Mouse (Mus musculus): ENCODE results near the gene Guca1b.
"Not testable (repeated sequence)": the region's sequence is repeated elsewhere in the genome, so short reads cannot be mapped to it uniquely, and the experiment has no call there.

Gene Guca1b

DNA sequence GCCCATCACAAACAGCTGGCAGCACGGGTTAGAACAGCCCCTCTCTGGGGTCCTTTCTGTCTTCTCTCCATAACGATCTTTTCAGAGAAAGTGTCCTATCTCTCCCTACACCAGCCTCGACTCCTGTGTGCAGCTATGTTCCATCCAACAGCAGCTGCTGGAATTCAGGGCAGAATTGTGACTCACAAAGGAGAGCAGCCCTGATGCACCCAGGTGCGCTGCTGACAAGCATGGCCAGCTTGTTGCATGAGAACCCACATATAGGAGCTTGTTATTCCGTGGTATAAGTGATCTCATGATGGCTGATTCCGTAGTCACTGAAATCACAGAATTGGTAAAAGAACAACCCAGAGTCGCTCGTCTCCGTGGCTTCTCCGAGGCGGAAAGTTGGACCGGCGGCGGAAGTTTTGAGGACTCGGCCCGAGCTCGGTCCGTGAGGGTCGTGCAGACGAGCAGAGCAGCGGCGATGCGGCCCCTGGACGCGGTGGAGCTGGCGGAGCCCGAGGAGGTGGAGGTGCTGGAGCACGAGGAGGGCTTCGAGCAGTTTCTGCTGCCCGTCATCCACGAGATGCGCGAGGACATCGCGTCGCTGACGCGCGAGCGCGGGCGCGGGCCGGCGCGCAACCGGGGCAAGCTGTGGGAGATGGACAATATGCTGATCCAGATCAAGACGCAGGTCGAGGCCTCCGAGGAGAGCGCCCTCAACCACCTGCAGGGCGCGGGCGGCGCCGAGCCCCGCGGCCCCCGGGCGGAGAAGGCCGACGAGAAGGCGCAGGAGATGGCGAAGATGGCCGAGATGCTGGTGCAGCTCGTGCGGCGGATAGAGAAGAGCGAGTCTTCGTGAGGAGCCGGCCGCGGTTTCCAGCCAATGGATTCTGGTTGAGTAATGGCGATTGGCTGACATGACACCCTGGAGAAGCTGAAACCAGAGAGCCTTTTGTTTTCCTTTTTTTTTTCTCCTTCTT lies 25.0 kb downstream of the Guca1b start:
- not testable (repeated sequence) for DNase-seq (ENCODE audit: low spot score)

DNA sequence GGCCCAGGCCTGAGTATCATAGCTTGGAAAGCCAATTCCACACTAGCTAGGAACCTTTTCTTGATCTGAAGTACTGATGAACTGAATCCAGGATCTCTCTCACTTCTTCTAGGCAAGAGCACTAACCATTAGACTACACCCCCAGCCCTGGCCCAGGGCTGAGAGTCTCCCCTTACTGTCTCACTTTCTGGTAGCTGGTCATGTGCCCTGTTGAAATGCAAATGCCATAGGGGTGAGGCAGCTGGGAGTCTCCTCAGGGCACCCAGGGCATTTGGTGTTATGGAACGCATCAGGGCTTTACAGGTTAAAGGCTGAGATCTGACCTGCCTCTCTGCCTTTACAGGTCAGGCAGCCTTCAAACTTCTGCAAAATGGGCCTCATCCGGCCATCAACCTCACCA lies 35.0 kb downstream of the Guca1b start:
- DNase-seq (ENCODE audit: low spot score) = no peak

DNA sequence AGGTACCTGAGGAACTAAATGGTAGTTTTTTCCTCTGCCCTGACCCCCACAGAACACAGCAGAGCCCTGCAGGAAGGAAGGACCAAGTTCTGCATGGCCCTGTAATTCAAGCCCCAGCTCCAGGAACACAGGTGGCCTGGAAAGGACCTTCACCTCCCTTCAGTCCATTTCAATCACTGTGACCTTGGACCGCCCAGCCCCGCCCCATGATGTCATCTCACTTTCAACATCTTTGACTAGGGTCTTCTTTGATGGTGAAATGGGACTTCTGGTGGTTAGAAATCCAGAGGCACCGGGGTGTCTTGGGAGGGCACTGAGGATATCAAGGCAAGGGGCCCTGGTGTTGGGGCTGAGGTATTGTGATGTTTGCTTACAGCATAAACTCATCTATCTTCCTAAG lies 36.4 kb downstream of the Guca1b start:
- DNase-seq (ENCODE audit: low spot score) = no peak

DNA sequence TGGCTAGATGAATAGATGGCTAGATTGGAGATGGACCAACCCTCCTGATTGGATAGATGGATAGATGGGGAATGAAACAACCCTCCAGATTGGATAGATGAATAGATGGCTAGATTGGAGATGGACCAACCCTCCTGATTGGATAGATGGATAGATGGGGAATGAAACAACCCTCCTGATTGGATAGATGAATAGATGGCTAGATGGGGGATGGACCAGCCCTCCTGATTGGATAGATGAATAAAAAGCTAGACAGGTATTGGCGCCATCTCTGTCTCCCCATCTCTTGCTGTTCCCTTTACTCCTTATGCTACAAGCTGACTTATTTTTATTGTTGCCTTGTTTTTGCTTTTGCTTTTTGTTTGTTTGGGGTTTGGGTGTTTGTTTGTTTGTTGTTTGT lies 37.4 kb downstream of the Guca1b start:
- DNase-seq (ENCODE audit: low spot score) = not testable (repeated sequence)

DNA sequence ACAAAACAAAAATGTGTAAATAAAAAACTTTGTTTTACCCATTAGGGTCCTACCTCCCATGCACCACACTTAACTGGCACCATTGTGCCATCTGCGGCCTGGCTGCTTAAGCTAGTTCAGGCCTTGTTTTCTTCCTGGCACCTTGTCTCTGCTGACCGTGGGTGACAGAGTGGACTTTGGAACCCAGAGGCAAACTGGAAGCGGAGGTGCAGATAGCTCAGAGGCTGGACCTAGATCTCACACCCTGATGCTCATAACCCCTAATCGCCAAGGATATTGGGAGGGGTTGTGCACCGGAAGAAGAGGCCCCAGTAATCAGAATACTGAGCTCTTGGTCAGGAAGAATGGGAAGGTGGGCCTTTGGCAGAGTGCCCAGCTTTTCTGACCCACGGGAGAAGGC lies 39.0 kb downstream of the Guca1b start:
- DNase-seq (ENCODE audit: low spot score) = no peak

DNA sequence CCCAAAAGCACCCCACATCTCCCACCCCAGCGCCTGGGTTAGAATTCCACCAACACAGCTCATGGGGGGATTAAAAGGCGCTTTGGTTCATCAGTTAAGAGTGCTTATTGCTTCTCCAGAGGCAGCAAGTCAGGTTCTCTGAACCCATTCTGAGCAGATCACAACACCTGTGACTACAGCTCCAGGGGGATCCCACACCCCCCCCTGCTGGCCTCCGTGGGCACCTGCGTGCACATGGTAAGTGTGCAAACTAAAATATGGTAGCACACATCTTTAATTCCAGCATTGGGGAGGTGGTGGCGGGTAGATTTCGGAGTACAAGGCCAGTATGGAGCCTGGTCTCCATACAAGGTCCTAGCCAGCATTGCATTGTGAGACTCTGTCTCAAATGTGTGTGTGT lies 42.1 kb downstream of the Guca1b start:
- DNase-seq (ENCODE audit: low spot score) = no peak

DNA sequence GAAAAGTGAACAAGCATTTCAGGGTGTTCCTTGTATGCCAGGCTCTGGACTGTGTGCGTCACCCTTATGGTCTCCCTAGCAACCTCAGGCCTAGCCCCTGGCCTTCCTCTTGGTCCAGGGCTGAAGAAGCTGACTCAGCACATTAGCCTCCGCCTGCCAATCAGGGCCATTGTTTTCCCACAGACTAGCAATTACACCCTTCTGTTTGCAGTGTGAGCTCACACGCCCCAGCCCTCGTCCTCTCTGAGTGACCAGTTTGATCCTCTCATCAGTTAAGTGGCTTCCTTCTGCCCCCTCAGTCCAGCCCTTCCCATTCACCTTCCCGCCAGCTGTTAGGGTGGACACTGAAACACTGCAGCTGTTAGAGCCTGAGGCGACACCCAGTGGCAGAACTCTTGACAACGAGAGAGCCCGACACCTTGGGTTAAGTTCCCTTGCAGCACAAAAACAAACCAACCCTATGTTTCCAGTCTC lies 43.7 kb downstream of the Guca1b start:
- DNase-seq (ENCODE audit: low spot score) = no peak

DNA sequence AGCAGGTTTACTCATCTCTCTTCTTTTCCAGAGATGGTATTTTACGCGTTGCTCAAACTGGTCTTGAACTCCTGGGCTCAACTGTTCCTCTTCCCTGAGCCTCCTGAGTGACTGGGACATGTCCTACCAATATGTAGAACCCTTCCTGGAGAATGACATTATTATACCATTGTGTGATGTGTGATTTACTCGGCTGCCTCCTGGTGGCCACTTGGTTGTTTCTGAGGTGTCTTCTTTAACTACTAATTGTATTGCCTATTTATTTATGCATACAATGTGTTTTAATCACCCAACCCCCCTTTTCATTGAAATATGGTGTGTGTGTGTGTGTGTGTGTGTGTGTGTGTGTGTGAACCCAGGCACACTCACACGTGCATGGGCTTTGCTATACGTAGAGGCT lies 45.6 kb downstream of the Guca1b start:
- DNase-seq (ENCODE audit: low spot score) = no peak

DNA sequence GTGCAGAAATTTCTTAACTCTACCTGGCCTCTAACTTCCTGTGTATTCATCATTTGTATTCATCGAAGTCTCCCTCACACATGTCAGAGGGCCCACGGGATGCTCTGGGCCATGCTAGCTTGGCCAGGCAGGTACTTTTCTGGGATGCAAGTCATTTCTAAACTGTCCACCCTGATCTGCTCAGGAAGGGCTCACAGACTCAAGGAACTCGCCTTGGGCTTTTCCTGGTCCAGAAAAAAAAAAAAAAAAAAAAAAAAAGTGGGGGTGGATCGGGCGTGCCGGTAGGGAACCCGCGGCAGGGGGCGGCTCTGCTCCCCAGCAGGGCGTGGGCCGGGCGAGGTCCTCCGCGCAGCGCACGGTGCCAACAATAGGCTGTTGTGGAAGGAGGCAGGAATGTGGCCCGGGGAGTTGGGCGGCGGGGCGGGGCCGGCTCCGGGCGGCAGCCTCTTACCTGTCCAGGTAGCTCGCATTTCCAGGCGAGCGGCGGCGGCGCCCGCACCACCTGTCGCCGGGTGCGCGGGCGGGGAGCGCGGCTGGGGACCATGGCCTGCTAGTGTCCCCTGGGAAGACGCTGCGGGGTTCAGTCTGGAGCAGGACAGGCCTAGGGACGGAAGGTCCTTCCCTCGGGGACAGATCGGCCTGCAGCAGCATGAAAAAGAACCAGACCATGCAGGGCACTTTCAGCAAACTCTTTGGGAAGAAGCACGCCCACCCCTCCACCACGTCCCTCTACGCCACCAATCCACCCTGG lies 51.1 kb downstream of the Guca1b start, which contains the start of gene AI661453:
Gene AI661453 (plus strand): TSS at position 460 of the 751 bp plus-strand sequence.
- DNase-seq (ENCODE audit: low spot score) = no peak

DNA sequence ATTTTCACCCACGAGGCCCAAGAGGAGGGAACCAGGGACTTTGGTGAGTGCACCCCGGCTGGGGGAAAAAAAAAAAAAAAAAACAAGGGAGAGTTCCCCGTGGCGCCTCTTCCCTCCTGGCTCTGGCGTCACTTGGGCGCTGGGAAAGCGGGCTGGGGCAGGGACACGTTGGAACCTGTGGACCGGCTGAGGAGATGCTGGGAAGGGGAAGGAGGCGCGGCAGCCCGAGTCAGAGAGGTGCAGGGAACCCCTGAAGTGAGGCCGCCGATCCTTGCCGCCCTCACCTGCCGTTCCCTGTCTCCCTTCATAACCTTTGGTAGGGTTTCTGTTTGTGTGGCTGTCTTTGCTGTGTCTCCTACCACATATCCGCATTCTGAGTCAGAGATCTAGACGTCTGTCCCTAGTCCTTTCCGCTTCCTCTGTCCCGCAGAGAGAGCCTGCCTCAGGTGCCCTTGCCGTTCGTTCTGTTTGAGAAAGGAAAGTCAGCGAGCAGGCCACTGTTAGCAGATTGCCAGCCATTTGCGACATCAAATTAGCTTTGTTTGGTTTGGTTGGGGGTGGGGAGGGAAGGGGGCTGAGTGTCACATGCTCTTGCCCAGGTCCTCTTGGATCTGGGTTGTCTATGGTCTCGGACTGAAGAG lies 51.8 kb downstream of the Guca1b start, which contains the start of gene 1700001C19Rik:
Gene 1700001C19Rik (minus strand): TSS at position 470 of the 641 bp plus-strand sequence.
- no peak for DNase-seq (ENCODE audit: low spot score)

DNA sequence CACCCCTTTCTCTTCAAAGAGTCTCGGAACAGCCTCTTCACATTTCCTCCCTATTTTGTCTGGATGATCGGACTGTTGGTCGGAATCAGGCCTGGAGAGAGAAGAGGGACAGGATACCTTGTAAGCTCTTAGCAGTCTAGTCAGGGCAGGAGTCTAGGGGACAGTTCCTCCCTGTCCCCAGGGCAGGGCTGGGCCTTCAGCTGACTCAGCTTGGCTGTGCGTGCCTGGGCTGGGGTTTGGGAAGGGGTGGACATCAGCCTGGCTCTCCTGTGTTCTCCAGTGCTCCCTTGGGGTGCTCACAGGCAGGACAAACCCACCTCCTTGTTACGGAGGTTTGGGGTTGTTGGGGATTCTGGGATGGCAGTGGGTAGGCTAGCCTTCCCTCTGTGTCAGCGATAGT lies 53.4 kb downstream of the Guca1b start:
- DNase-seq (ENCODE audit: low spot score) = no peak

DNA sequence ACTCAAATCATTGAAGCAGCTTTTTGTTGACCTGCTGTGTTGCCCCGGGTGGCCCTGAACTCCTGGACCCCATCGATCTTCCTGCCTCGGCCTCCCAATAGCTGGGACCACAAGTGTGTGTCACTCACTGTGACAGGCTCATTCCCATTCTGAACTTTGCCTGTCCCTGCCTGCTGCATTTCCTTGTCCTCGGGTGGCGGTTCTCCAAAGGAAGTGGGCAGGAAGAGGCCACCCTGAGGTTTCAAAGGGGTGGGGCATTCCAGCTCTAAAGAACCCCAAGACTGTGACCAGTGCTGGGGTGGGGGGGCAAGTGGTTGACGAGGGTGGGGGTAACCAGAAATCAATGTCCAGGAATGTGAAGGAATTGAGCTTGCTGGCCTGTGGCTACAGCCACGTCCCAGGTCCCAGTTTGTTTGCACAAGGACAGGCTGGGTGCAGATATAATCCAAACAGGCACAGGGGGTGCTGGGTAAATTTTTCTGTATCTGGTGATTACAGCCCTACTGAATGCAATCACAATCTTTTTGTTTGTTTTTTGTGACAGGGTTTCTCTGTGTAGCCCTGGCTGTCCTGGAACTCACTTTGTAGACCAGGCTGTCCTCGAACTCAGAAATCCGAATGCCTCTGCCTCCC lies 54.3 kb downstream of the Guca1b start:
- no peak for DNase-seq (ENCODE audit: low spot score)

DNA sequence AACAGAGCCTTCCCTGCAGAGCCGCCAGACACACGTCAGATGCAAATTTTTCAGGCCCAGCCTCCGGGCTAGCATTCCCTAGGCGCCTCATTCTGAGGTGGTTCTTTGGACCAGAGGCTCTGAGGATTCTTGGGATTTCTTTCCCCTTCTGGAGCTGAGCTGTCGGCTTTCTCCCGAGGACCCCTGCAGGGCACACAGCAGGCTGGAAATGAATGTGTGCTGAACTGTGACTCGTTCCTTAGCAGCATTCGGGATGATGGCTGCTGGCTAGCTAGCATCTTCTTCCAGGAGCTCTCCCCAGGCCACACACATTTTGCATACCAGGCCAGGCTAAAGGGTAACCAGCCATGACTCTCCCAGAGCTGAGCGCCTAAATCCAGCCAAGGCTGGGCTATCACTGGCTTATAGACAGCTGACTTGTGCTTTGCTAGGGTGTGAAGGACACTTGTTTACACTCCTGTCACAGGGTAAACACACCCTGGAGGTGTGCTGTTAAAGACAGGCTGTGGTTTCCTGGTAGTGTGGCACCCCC lies 55.2 kb downstream of the Guca1b start:
- DNase-seq (ENCODE audit: low spot score) = no peak

DNA sequence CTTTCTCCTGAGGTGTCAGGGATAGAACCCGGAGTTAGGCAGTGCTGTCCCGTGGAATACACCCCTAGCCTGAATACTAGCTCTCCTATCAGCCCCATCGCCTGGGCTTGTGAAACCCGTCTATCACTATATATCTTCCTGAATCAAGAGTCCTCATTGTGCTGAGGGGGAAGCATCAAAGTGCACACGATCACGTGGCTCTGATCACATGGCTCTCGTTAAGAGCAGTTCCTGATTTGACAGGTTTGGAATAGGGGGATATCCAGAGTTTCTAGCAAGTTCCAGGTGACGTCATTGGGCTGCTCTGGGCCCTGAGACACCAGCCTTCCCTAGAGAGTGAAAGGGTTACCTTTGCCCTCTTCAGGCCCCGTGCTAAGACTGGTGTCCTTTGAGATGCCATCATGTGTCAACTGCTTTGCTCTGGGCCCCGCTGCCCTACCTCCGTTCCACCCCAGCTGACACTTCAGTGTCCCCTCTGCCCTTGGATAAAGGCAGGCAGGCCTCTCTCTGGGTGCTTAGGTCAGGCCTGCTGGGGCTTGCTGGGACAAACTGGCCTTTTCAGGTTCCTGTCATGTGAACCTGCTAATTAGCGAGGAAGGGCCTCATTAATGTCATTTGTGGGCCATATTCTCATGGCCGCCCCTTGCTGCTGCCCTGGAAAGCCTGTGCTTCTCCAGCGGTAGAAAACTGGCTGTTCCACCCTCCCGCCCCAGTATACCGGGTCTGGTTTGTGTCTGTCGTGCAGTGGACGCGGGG lies 56.3 kb downstream of the Guca1b start:
- DNase-seq (ENCODE audit: low spot score) = no peak

DNA sequence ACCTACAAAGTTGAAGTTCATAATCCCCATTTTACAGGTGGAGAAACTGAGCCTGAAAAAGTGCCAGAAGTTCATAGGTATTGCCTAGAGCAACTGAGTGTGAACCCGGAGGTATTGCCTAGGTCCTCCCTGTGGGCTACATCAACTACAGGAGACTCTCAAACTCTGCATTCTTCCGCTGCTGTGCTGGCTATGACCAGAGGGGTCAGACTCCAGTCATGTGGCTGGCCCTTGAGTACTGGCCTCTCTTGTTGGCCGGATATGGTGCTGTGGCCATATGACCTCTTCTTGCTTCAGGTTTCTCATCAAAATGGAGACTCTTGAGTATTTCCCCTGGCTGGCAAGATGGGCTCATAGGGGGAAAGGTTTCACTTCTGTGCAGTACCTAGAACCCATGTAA lies 57.1 kb downstream of the Guca1b start:
- no peak for DNase-seq (ENCODE audit: low spot score)

All from layer of hippocampus, adult 11-12 months (tissue).